Mouse (Mus musculus) adrenal gland, postnatal 25 days (tissue): ENCODE data around the gene Dhps. TPM values are rescaled to one million over a fixed set of nuclear protein-coding genes. Genes with fewer than 3 reads are reported as not detected.

Experiments
- DNase-seq: peaks from one replicate; pipeline ENCODE4 v3.0.0; 2021; ENCODE audit warnings: mixed read lengths
- long read RNA-seq: library from polyadenylated mRNA; stranded (forward); transcript quantifications from one replicate; pipeline ENCODE4 v2.0.0, GENCODE M21; 2021
- total RNA-seq: library from RNA; stranded (reverse); gene quantifications from 2 replicates; pipeline ENCODE4 v1.2.3, GENCODE M21; 2021

Gene Dhps
- total RNA-seq, result 25.8 and 36.9 TPM in 2 replicates
- long read RNA-seq, transcript Dhps-201 (9 exons, 1,333 nt), result major isoform, 22 of 27 reads
- long read RNA-seq, partial matches to known transcripts, result 1 of 27 reads
- long read RNA-seq, other reads (novel, unspliced or antisense), result 3 of 27 reads

DNA sequence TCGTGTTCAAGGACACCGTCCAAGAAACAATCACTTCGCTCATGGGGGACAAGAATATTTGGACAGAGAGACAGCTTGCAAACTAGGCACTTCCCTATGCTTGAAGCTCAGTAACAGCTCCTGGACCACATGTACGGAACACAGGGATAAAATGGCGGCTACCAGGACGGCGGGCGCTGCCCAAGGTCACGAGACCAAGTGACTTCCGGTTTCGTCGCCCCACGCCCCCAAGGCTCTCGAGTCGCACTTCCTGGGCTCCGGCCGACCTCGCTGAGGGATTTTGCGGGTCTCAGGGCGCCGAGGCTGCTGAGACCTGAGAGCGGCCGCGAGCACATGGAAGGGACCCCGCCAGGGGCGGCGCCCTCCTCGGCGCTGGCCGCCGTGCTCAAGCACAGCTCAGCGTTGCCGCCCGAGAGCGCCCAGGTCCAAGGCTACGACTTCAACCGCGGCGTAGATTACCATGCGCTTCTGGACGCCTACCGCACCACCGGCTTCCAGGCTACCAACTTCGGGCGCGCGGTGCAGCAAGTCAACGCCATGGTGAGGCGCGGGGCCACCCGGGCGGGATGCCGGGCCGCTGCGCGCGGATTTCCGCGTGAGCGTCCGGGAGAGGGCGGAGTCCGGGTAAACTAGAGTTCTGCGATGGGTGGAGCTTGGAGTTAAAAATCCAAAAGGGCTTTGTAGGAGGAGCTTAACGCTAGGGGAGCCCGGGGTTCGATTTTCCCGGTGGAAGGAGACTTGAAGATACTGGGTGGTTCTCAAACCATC lies at the start of gene Dhps:
TSS of gene Dhps (plus strand) at position 244 of the 768 bp plus-strand sequence.
- DNase-seq, result peak; percentile 90

DNA sequence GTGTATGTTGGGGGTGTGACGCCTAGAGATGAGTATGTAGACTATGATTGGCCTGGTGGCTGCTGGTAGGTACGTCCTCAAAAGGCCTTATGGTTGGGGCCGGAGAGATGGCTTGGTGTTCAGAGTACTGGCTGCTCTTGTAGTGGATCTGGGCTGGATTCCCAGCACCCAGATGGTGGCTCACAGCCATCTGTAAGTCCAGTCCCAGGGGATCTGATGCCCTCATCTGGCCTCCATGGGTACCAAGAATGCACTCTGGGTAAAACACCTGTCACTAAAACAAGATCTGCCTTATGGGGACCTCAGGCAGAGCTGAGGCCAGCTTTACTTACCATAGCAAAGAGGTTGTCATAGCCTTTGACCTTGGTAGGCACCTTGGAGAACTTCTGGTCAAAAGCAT lies 47.7 kb upstream of the Dhps start:
- DNase-seq, result no peak

DNA sequence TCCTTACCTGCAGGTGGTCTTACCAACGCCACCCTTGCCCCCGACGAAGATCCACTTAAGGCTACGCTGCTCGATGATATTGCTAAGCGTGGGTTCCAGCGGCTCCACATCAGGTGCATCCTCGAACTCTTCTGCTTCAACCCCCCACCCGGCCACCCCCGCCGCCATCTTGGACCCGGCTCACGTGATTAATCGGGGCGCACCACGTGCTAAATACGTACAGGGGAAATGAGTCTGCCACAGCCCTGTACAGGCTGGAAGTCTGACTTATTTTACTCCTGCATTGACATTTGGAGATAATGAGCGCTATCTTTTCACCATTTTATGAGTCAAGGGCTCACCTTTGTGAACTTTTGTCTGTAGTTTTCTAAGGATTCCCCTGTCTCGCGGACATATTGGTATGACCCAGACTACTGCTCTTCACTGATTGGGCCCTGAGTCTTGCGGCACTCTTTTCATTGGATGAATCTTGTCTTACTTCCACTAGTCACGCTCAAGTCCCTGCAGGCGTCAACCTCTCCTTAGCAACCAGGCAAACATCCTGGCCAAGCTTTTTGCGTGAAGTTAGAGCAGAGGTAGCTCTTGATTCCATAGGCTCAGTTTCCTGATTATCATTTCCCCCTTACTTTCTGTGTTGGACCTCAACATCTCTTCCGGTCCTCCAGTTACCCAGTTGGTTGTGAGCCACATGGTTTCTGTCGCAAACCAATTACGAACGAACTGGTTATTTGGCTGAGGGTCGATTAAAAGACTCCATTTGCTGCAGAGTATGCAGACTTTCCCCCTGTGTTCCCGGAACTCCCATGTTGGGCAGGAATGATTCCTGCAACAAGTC lies 46.2 kb upstream of the Dhps start, which contains the start of gene Asna1:
TSS of gene Asna1 (minus strand) at position 184 of the 835 bp plus-strand sequence.
- peak; percentile 80 for DNase-seq

DNA sequence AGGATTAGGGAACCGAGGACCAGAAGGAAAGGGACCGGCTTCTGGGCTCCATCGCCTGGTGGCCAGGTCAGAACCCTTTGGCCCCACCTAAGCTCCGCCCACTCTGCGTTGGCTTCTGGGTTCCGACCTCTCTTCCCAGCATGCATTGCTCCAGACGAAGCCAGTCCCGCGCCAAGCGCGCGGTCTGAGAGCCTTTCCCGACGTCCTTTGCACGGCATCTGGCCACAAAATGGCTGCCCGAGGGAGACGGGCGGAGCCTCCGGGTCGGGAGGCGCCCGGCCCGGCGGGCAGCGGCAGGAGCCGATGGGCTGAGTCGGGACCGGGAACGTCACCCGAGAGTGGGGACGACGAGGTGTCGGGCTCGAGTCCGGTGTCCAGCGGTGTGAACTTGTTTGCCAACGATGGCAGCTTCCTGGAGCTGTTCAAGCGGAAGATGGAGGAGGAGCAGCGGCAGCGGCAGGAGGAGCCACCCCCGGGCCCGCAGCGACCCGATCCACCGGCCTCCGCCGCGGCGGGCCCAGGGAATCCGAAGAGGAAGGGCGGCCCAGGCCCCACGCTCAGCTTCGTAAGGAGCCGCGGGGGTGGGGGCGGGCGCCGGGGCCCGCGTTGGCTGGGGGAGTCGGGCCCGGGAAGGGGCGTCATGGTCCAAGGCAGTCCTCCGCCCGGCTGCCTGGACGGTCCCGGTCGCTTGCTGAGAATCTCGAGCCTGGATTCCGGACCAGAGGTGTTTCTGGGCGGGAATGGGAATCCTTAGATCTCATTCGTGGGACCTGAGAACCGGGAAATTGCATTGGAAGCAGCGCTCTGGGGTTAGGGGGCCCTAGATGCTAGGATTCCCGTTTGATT lies 44.7 kb upstream of the Dhps start, which contains the start of gene Trir:
TSS of gene Trir (plus strand) at position 154 of the 846 bp plus-strand sequence.
- DNase-seq, result peak; percentile 95

DNA sequence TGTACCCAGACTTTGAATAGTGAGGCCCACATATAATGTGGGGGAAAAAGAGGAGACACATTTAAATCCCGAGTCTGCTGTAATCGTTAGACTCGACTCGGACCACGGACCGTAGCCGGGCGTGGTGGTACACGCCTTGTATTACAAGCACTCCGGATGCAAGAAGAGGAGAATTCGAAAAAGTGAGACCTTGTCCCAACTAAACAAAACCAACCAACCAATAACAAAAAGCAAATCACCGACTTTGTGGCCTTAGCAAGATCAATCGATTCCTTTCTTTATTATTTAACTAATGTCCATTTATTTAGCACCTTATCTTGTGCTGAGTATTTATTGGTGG lies 44.1 kb upstream of the Dhps start:
- no peak for DNase-seq

DNA sequence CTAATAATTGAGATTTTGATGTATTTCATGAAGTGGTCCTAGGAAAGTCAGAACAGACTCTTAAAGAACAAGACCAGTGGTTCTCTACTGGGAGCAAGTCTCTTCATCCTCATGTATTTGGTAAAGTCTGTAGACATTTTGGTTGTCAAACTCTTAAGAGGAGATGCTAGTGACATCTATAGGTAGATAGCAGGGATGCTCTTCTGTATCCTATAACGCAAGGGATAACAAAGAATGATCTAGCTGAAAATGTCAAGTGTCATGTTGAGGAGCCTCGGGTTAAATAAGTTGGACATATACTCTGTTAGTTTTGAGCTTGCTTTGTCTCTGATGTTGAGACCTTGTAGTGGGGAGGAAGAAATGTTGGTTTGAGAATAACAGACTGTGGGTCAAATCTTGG lies 43.6 kb upstream of the Dhps start:
- no peak for DNase-seq

DNA sequence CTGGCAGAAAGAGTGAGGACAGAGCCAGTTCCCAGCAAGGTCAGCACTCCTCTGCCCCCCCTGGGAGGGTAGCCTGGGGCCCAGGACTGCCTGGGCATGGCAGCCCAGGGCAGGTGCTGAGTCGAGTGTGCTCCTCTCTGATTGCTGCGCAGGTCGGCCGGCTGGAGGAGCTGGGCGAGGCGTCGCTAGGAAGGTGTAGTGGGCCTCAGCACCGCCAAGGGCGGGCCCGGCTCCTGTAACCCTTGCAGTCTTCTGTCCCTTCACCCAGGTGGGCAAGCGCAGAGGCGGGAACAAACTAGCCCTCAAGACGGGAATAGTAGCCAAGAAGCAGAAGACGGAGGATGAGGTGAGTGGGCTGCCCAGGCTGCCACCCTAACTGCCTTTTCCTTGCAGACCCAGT lies 42.3 kb upstream of the Dhps start:
- DNase-seq, result no peak

DNA sequence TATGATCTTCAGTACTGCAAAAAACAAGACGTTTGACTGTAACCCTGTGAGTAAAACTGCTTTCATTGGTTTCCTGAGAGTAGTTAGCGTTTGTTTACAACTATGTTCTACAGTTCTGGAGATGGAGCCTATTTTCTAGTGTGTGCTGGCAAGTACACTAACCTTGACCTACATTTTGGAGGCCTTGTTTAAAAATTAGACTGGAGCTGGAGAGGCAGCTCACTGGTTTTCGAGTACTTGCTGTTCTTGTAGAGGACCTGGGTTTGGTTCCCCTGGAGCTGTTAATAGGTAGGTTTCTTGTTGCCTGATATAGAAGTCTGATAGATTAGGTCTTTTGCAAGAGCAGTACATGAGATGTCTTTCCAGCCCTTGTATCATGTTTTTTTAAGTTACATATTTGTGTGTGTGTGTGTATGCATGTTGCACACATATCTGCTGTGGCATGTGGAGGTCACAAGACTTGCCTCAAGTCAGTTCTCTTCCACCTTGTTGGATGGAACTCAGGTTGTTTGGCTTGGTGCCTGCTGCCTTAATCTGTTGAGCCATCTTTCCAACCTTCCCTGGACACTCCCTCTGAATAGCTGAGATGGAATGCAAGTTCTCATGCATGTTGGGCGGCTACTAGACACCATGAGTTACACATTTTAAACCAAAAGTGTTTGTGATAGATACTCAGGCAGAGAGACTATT lies 38.8 kb upstream of the Dhps start:
- DNase-seq, result no peak

DNA sequence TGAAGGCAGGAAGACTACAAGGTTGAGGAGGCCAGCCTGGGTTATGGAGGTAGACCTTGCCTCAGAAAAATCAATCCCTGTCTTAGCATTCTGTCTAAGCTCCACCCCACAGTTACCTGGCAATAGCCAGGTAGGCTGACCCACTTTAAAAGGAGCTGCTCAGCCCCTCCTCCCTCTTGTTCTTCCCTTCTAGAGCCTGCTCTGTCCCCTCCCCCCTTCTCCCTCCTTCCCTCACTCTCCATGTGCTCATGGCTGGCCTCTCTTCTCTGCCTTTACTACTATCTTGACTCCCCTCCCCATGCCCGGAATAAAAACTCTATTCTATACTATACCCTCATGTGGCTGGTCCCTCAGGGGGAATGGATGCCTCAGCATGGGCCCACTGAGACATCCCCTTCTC lies 37.7 kb upstream of the Dhps start:
- no peak for DNase-seq

DNA sequence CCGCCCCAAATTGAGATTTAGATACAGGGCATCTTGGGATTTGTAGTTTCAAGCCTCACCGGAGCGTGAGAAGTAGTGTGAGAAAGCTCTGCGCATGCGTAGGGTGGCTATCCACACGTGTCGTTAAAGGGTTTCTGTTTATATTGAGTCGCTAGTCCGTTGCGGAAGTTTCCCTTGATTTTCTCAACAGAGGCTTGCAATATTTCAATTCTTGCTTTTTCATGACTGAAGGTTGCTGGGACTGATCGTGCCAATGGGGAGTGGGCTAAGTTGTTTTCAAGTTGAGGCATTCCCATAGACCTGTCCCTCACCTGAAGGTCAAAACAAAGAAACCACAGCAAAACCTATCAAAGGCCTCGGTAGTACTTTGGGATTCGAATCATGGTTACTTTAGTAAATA lies 36.8 kb upstream of the Dhps start:
- peak; percentile 75 for DNase-seq

DNA sequence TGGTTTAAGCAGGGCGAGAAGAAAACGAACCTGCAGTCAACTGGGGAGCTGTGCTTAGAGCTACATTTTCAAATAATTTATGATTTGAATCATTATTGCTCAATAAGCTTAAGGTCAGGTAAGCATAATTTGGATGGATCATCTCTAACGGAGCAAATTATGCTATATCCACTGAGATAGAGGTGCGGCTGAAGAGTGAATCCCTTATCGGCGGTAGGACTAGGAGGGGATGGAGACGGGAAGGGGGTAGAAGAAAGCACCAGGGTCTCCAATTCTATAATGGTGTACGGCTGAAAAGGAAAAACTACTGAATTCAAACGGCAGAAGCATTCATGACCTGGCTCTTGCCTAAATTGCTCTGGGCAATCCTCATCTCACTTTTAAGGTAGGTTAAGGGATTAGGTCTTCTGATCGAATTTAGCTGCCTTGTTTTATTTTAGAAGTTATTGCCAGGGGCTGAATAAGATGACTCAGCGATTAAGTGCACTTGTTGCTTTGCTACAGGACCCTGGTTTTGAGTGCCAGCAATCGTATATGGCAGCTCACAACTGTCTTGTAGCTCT lies 36.3 kb upstream of the Dhps start:
- DNase-seq, result no peak

DNA sequence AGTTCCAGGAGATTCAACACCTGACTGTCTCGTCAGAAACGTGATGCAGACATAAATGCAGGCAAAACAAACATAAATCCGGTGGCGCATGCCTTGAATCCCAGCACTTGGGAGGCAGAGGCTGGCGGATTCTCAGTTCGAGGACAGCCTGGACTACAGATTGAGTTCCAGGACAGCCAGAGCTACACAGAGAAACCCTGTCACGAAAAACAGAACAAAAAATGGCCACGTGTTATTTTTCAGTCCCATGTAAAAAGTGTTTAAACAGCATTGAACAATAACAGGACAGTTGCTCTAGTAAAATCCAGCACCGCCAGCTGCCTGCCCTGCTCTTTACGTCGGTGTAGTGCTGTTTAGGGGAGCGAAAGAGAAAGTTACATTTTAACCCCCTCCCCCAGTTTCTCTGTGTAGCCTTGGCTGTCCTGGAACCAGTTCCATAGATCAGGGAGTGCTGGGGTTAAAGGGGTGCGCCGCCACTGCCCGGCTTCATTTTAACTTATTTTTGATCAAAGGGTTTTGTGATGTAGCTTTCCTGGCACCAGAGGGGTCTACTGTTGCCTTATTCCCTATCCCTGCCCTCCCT lies 35.7 kb upstream of the Dhps start:
- DNase-seq, result no peak

DNA sequence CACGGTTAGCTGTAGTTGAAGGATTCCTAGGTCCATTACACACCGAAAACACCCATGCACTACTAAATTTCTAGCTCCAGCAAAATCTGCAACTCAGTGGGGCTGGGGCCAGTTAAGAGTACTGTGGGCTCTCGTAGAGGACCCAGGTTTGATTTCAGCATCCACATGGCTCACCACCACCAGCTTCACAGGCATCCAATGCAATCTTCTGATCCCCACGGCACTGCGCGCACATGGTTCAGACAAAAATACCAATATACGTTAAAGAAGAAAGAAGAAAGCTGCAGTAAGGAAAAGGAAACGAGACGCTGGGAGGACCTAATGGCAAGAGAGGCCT lies 35.2 kb upstream of the Dhps start:
- no peak for DNase-seq

DNA sequence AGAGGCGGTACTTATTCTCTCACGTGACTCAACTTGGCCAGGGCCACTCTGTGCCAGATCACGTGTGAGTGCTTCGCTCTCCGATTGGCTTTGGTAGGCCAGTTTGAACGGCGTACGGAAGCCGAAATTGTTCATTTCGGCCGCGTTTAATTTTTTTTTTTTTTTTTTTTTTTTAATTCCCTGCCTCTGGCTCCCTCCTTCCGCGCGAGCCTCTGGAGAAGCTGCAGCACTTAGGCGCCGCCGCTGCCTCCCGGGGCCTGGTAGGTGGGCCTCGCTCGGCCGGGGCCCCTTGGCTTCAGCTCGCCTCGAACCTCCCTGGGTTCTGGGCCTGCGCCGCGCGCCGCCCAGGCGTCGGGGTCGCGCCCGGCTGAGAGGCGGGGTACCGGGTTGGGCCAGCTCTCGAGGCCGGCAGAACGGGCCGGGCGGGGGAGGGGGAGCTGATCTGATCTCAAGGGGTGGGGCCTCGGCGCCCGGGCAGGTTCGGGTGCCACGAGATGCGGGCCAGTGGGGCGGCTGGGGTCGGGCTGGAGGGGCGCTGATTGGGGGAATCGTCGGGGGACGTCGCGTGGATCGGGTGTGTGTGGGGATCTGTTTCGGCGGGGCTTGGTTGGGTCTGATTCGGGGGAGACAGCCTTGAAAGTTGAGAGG lies 34.7 kb upstream of the Dhps start, which contains the start of gene Tnpo2:
TSS of gene Tnpo2 (plus strand) at position 198 of the 648 bp plus-strand sequence.
- DNase-seq, result peak; percentile 91

DNA sequence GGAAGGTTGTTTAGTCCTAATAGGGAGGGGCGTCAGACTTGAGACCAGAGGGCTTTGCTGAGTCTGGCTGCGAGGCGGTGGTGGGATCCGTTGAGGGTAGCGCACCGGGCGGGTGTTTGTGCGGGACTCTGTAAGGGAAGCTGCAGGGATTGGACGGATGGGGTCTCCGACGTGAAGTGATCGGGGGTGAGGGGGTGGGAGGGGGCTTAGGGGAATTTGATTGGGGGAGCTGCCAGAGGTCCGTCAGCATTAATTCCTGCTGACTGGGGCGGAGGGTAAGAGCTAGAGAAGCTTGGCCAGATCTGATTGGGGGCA lies 34.2 kb upstream of the Dhps start:
- no peak for DNase-seq

DNA sequence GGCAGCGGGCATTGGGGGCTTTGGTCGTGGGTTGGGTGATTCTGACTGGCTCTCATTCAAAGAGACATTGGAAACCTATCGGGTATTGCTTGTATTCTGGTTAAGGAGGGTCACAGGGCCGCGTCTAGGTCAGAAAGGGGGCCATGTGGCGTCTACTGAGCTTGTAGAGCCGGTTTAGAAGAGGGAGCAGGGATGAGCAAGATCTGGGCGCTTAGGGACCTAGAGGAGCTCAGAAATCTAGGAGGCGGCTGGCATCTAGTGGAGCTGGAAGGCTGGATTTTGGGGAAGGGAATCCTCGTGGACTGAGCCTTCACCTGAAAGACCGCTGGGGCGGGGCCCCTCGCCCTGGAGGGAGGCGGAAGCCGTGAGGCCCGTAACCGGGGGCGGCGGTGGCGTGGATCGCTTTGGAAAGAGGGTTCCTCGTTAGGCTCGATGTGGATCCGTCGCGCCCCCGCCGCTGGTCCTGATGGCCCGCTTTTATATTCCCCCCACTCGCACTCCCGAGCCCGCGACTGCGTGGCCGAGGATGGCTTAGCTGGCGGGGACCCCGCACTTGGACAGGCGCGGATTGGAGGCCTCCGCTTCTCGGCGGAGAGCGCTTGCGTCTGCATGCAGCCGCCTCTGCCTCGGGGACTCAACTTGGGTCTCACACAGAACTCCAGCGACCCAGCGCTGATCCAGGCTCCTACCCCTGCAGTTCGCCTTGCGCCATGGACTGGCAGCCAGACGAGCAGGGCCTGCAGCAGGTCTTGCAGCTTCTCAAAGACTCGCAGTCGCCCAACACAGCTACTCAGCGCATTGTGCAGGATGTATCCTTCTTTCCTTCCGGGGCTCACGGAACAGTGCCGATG lies 33.7 kb upstream of the Dhps start:
- peak; percentile 60 for DNase-seq

DNA sequence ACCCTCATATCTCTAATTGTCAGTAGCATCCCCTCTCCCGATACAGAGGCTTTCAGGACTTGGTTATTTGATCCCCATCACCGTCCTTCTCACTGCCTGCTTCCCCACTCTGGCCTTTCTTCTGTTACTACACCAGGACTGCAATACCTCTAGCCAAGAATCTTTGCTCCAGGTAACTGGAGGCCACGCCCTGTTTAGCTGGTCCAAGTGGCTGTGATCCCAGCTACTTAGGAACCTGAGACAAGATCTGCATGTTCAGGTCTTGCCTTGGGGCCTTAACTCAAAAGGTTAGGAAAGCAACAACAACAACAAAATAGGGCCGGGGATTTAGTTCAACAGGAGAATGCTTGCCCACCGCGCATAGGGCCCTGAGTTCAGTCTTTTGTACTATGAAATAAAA lies 27.9 kb upstream of the Dhps start:
- DNase-seq, result no peak

DNA sequence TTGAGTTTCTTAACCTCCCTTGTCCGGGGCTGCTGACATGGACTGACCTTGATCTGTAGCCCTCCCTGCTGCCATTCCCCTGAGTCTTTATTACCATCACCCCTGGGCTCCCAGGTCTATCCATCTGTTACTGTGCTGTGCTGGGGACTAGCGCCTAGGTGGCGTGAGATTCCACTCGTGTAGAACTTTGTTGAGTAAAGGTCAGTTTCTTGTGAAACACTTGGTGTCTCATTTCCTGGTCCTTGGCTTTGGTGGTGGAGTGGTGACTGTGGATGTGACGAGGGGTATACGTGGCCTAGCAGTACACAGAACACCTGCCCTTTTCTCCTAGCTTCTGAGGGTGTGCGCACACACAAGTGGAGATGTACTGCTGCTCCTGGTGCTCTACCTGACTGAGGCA lies 14.2 kb upstream of the Dhps start:
- DNase-seq, result no peak

DNA sequence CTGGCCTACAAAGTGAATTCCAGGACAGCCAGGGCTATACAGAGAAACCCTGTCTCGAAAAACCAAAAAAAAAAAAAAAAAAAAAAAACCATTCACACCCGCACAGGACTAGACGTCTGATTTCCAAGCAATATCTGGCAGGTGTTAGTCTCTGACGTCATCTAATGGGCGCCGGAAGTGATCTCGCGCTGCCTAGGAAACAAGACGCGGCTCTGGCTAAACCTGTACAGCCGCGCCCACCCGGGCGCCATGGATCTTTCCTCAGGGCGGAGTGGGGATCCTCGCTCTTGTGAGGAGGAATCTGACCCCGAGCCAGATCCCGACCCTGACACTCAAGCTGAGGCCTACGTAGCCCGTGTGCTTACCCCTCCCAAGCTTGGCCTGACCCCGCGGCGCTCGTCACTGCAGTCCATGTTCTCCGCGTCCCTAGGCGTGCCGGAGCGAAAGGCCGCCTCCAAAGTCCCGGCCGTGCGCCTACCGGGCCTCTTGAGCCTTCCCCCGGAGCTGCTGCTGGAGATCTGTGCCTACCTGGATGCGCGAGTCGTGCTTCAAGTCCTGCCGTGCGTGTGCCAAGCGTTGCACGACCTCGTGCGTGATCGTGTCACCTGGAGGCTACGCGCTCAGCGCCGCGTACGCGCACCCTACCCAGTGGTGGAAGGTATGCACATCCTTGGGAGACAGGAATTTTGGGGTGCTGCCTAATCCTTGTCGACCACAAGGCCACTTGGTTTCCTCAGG lies 11.5 kb upstream of the Dhps start, which contains the start of gene Fbxw9:
TSS of gene Fbxw9 (plus strand) at position 177 of the 738 bp plus-strand sequence.
- DNase-seq, result peak; percentile 84
